Mouse (Mus musculus): Measurements from ENCODE around the gene Gm49384.
"Not testable (repeated sequence)": the region's sequence is repeated elsewhere in the genome, so short reads cannot be mapped to it uniquely, and the experiment has no call there.

The Gm49384 gene

GRCm38 (mm10) chr12:69167656-69168460 lies 36.2 kb downstream of the Gm49384 start:
- DNase-seq: no peak

GRCm38 (mm10) chr12:69166861-69167581 lies 37.0 kb downstream of the Gm49384 start:
- DNase-seq: not testable (repeated sequence)

- no peak for DNase-seq
These were observed 39.2 kb downstream of the Gm49384 start for GRCm38 (mm10) chr12:69164904-69165303.

GRCm38 (mm10) chr12:69163586-69163985 lies 40.5 kb downstream of the Gm49384 start:
- DNase-seq: not testable (repeated sequence)

GRCm38 (mm10) chr12:69160677-69161076 lies 43.4 kb downstream of the Gm49384 start:
- not testable (repeated sequence) for DNase-seq

GRCm38 (mm10) chr12:69159578-69159940 lies 44.5 kb downstream of the Gm49384 start:
- peak; percentile 25 to 29 for DNase-seq

- peak; percentile 93 to 97 for DNase-seq
These were observed 45.1 kb downstream of the Gm49384 start, which contains the start of gene Rps29 for GRCm38 (mm10) chr12:69158765-69159577. TSS of gene Rps29 (minus strand) at chr12:69159186.

GRCm38 (mm10) chr12:69158366-69158764 lies 45.7 kb downstream of the Gm49384 start:
- no peak for DNase-seq

GRCm38 (mm10) chr12:69157107-69157506 lies 47.0 kb downstream of the Gm49384 start:
- DNase-seq: no peak

- DNase-seq: no peak
These were observed 47.6 kb downstream of the Gm49384 start for GRCm38 (mm10) chr12:69156436-69156835.

GRCm38 (mm10) chr12:69155923-69156322 lies 48.1 kb downstream of the Gm49384 start:
- DNase-seq: no peak

- no peak for DNase-seq
These were observed 54.0 kb downstream of the Gm49384 start for GRCm38 (mm10) chr12:69150049-69150448.

GRCm38 (mm10) chr12:69147166-69147735 lies 56.8 kb downstream of the Gm49384 start:
- no peak for DNase-seq

GRCm38 (mm10) chr12:69143460-69143859 lies 60.6 kb downstream of the Gm49384 start:
- DNase-seq: no peak

- DNase-seq: no peak
These were observed 64.2 kb downstream of the Gm49384 start for GRCm38 (mm10) chr12:69139841-69140240.

Data from thymus, postnatal 36 days (tissue).